Mouse (Mus musculus) limb, embryonic 10.5 days (tissue): Measurements from ENCODE around the gene Lta. TPM values are rescaled to one million over a fixed set of nuclear protein-coding genes. Genes with fewer than 3 reads are reported as not detected.

Experiments used
- DNase-seq: peaks from one replicate; pipeline ENCODE4 v3.0.0-alpha.2; 2017; ENCODE audit warnings: low spot score
- H3K27ac ChIP-seq: fragments of 300-500 bp; sonication (generic); 2 replicates; pipeline ENCODE4 v1.5.1; 2016; ENCODE audit warnings: mild to moderate bottlenecking
- H3K27me3 ChIP-seq: fragments of 300-500 bp; sonication (generic); 2 replicates; pipeline ENCODE4 v1.6.1; 2016; ENCODE audit warnings: low read depth, mild to moderate bottlenecking; ENCODE audit not compliant: poor library complexity, severe bottlenecking
- H3K36me3 ChIP-seq: fragments of 300-500 bp; sonication (generic); 2 replicates; pipeline ENCODE4 v1.6.1; 2016; ENCODE audit warnings: mild to moderate bottlenecking, moderate library complexity
- H3K4me1 ChIP-seq: fragments of 300-500 bp; sonication (generic); 2 replicates; pipeline ENCODE4 v1.6.1; 2016
- H3K4me3 ChIP-seq: fragments of 300-500 bp; sonication (generic); 2 replicates; pipeline ENCODE4 v1.5.1; 2016; ENCODE audit warnings: mild to moderate bottlenecking, moderate library complexity
- H3K9me3 ChIP-seq: fragments of 300-500 bp; sonication (generic); replicated peaks from 2 replicates; pipeline ENCODE4 v1.6.1; 2016; ENCODE audit warnings: mild to moderate bottlenecking
- WGBS: fragments of 180-500 bp; shearing (Covaris S2); methylation state at CpG from one replicate; pipeline ENCODE4 v1.1.7; 2016; 5-methylcytosine and 5-hydroxymethylcytosine counted together
- polyA plus RNA-seq: library from polyadenylated mRNA; unstranded; fragments of >200 nt; fragmentation: Nextera tagmentation; extraction: Ambion mirVana; gene quantifications from 2 replicates; pipeline ENCODE4 v1.2.1, GENCODE M21; 2016

The Lta gene
- polyA plus RNA-seq, 1 experiment from 2014 or later, result not detected

GRCm38 (mm10) chr17:35245731-35246623 lies 40.8 kb upstream of the Lta start:
- Histone ChIP-seq H3K27ac (no peak overlapping the region), H3K36me3 (peaks cover 84% of the 10 kb centered on the region), H3K4me1 (peaks cover 27% of the 10 kb centered on the region), H3K9me3 (no peaks in the 10 kb centered on the region), H3K27me3 (no peaks in the 10 kb centered on the region), H3K4me3 (peak overlapping the region; percentile 6; the same call in 1 of the 2 replicates)
- 90% methylated on average over 15 of the region's 15 CpGs for WGBS
- DNase-seq, result no peak

GRCm38 (mm10) chr17:35244999-35245398 lies 39.8 kb upstream of the Lta start:
- H3K4me3 ChIP-seq, result peak overlapping the region; percentile 99
- DNase-seq, result no peak
- H3K27ac ChIP-seq, result no peak overlapping the region
- peaks cover 36% of the 10 kb centered on the region for H3K4me1 ChIP-seq
- no peaks in the 10 kb centered on the region for H3K9me3 ChIP-seq
- 86% methylated on average over 2 of the region's 2 CpGs for WGBS
- H3K27me3 ChIP-seq, result no peaks in the 10 kb centered on the region
- peaks cover 74% of the 10 kb centered on the region for H3K36me3 ChIP-seq

- peak overlapping the region; percentile 99 for H3K4me3 ChIP-seq
- peak overlapping the region; percentile 100 for H3K27ac ChIP-seq
- peaks cover 55% of the 10 kb centered on the region for H3K36me3 ChIP-seq
These were observed 37.9 kb upstream of the Lta start for GRCm38 (mm10) chr17:35243086-35243485.

GRCm38 (mm10) chr17:35242015-35242941 lies 37.1 kb upstream of the Lta start:
- H3K4me1 ChIP-seq, result peaks cover 36% of the 10 kb centered on the region
- H3K36me3 ChIP-seq, result peaks cover 50% of the 10 kb centered on the region
- H3K9me3 ChIP-seq, result no peaks in the 10 kb centered on the region
- H3K27me3 ChIP-seq, result no peaks in the 10 kb centered on the region
- DNase-seq, result peak; percentile 71
- WGBS, result under 1% methylated on average over 55 of the region's 55 CpGs
- H3K4me3 ChIP-seq, result peak overlapping the region; percentile 99
- H3K27ac ChIP-seq, result peak overlapping the region; percentile 100

More at GRCm38 (mm10) chr17:35243086-35243485, 37.9 kb upstream of the Lta start:
- Histone ChIP-seq H3K9me3 (no peaks in the 10 kb centered on the region), H3K27me3 (no peaks in the 10 kb centered on the region), H3K4me1 (peaks cover 36% of the 10 kb centered on the region)
- peak; percentile 61 for DNase-seq
- WGBS, result 19% methylated on average over 16 of the region's 16 CpGs

GRCm38 (mm10) chr17:35241305-35242014 lies 36.3 kb upstream of the Lta start, which contains the start of gene Ddx39b:
Gene Ddx39b, plus strand, starts transcription at chr17:35241746.
- peak within 1 kb of the TSS; percentile 99 for H3K4me3 ChIP-seq
- no peaks in the 10 kb centered on the region for H3K9me3 ChIP-seq
- under 1% methylated on average over 69 of the region's 69 CpGs for WGBS
- peak; percentile 97 for DNase-seq
- peaks cover 37% of the 10 kb centered on the region for H3K4me1 ChIP-seq
- peak within 1 kb of the TSS; percentile 100 for H3K27ac ChIP-seq
- no peaks in the 10 kb centered on the region for H3K27me3 ChIP-seq
- peaks cover 43% of the 10 kb centered on the region for H3K36me3 ChIP-seq

GRCm38 (mm10) chr17:35240384-35241304 lies 35.5 kb upstream of the Lta start:
- peak overlapping the region; percentile 100 for H3K27ac ChIP-seq
- peaks cover 41% of the 10 kb centered on the region for H3K4me1 ChIP-seq
- 25% methylated on average over 12 of the region's 12 CpGs for WGBS
- H3K27me3 ChIP-seq, result no peaks in the 10 kb centered on the region
- no peak for DNase-seq
- H3K4me3 ChIP-seq, result peak overlapping the region; percentile 99
- H3K36me3 ChIP-seq, result peaks cover 35% of the 10 kb centered on the region
- H3K9me3 ChIP-seq, result no peaks in the 10 kb centered on the region

- H3K27ac ChIP-seq, result no peak overlapping the region
- WGBS, result 84% methylated on average over 5 of the region's 5 CpGs
- peaks cover 42% of the 10 kb centered on the region for H3K4me1 ChIP-seq
- no peak overlapping the region for H3K4me3 ChIP-seq
- no peaks in the 10 kb centered on the region for H3K27me3 ChIP-seq
- peaks cover 25% of the 10 kb centered on the region for H3K36me3 ChIP-seq
- no peaks in the 10 kb centered on the region for H3K9me3 ChIP-seq
- DNase-seq, result no peak
These were observed 34.5 kb upstream of the Lta start for GRCm38 (mm10) chr17:35239700-35240099.

- WGBS, result 88% methylated on average over 12 of the region's 12 CpGs
- H3K4me3 ChIP-seq, result no peak overlapping the region
- DNase-seq, result no peak
These were observed 32.4 kb upstream of the Lta start for GRCm38 (mm10) chr17:35237504-35237903.

GRCm38 (mm10) chr17:35236996-35237395 lies 31.8 kb upstream of the Lta start:
- WGBS, result 70% methylated on average over 9 of the region's 9 CpGs
- H3K27me3 ChIP-seq, result no peaks in the 10 kb centered on the region
- H3K4me3 ChIP-seq, result peak overlapping the region; percentile 66; the same call in 1 of the 2 replicates
- DNase-seq, result no peak
- H3K27ac ChIP-seq, result no peak overlapping the region
- peaks cover 39% of the 10 kb centered on the region for H3K4me1 ChIP-seq
- no peaks in the 10 kb centered on the region for H3K9me3 ChIP-seq
- peaks cover 21% of the 10 kb centered on the region for H3K36me3 ChIP-seq

More at GRCm38 (mm10) chr17:35237504-35237903, 32.4 kb upstream of the Lta start:
- no peaks in the 10 kb centered on the region for H3K9me3 ChIP-seq
- no peak overlapping the region for H3K27ac ChIP-seq
- peaks cover 18% of the 10 kb centered on the region for H3K36me3 ChIP-seq
- no peaks in the 10 kb centered on the region for H3K27me3 ChIP-seq
- peaks cover 36% of the 10 kb centered on the region for H3K4me1 ChIP-seq

GRCm38 (mm10) chr17:35236390-35236746 lies 31.2 kb upstream of the Lta start:
- Histone ChIP-seq H3K27me3 (no peaks in the 10 kb centered on the region), H3K36me3 (peaks cover 22% of the 10 kb centered on the region), H3K4me3 (peak overlapping the region; percentile 66), H3K4me1 (peaks cover 42% of the 10 kb centered on the region), H3K27ac (peak overlapping the region; percentile 96), H3K9me3 (no peaks in the 10 kb centered on the region)
- peak; percentile 99 for DNase-seq
- WGBS, result 2% methylated on average over 18 of the region's 18 CpGs

GRCm38 (mm10) chr17:35235614-35236389 lies 30.7 kb upstream of the Lta start, which contains the start of gene Nfkbil1:
Gene Nfkbil1, minus strand, starts transcription at chr17:35235792.
- WGBS, result under 1% methylated on average over 35 of the region's 35 CpGs
- no peaks in the 10 kb centered on the region for H3K27me3 ChIP-seq
- peak within 1 kb of the TSS; percentile 96 for H3K27ac ChIP-seq
- H3K4me1 ChIP-seq, result peaks cover 39% of the 10 kb centered on the region
- peak; percentile 88 for DNase-seq
- peaks cover 27% of the 10 kb centered on the region for H3K36me3 ChIP-seq
- no peaks in the 10 kb centered on the region for H3K9me3 ChIP-seq
- peak within 1 kb of the TSS; percentile 66 for H3K4me3 ChIP-seq
